In the genomic region with DNA sequence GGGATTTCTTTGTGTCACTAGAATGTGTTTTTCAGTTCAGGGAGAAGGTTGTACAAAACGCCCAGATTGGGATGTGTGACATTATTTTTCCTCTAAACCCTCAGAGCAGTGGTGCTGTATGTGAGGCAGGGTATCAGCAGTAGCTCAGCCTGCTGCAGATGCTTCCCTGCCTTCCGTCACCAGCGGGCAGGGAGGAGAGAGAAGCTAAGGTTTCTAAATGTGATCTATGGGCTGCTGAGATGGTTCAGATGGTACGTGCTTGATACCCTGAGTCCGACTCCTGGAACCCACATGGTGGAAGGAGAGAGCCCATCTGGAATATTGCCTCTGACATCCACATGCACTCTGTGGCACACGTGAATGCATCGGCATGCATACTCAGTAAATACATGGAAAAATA, we compare ENCODE assay signal across 15 mouse cellular contexts. TPM values are rescaled to one million over a fixed set of nuclear protein-coding genes. Genes with fewer than 3 reads are reported as not detected.
"Had no signal": no experiment of that assay in that cellular context is flagged by ENCODE, and none has a peak within 500 bp of the region (broad histone marks: within the 10 kb centered on the region; RNA-seq: fewer than 3 reads in every experiment).

No protein-coding gene starts in this region.

- DNase-seq: lung, adult 2 months; lung, postnatal 14 days; right cerebral cortex, postnatal 14 days; thymus, adult 2 months; thymus, postnatal 25 days; thymus, postnatal 4 days had no signal

- H3K4me3 ChIP-seq: lung, embryonic 15.5 days; megakaryocyte, embryonic 14.5 days; midbrain, embryonic 13.5 days; midbrain, embryonic 15.5 days; neural tube, embryonic 12.5 days; stomach, embryonic 15.5 days had no signal

- H3K9ac ChIP-seq: lung, embryonic 15.5 days; midbrain, embryonic 13.5 days; midbrain, embryonic 15.5 days; neural tube, embryonic 12.5 days; stomach, embryonic 15.5 days had no signal

- H3K9me3 ChIP-seq: lung, embryonic 15.5 days; megakaryocyte, embryonic 14.5 days; midbrain, embryonic 13.5 days; midbrain, embryonic 15.5 days; neural tube, embryonic 12.5 days; stomach, embryonic 15.5 days had no signal

- ATAC-seq: midbrain, embryonic 13.5 days; midbrain, embryonic 15.5 days had no signal

- H3K27ac ChIP-seq: lung, embryonic 15.5 days; macrophage; midbrain, embryonic 13.5 days; midbrain, embryonic 15.5 days; neural tube, embryonic 12.5 days; stomach, embryonic 15.5 days; stomach, postnatal 0 days had no signal

- H3K27me3 ChIP-seq: lung, embryonic 15.5 days; neural tube, embryonic 12.5 days; stomach, embryonic 15.5 days had no signal

- H3K4me1 ChIP-seq: megakaryocyte, embryonic 14.5 days; midbrain, embryonic 13.5 days; midbrain, embryonic 15.5 days; neural tube, embryonic 12.5 days; stomach, embryonic 15.5 days had no signal

- H3K4me2 ChIP-seq: lung, embryonic 15.5 days; midbrain, embryonic 11.5 days; midbrain, embryonic 13.5 days; midbrain, embryonic 15.5 days; neural tube, embryonic 12.5 days; stomach, embryonic 15.5 days had no signal

- H3K36me3 ChIP-seq: lung, embryonic 15.5 days; midbrain, embryonic 13.5 days; midbrain, embryonic 15.5 days; neural tube, embryonic 12.5 days; stomach, embryonic 15.5 days had no signal

RNA-seq across cellular contexts. Expression of a gene that starts 12.1 kb away (rescaled TPM):
- polyA plus RNA-seq: macrophage had no signal
